Mouse (Mus musculus) embryonic fibroblast, embryonic 13.5 days (primary cell): ENCODE results near the gene Cir1.

Experiments
- CTCF ChIP-seq: IDR thresholded peaks from 2 replicates; pipeline ENCODE4 v1.5.1; 2011; ENCODE audit warnings: mild to moderate bottlenecking, control low read depth, low read length, moderate library complexity, borderline replicate concordance; ENCODE audit not compliant: insufficient read depth
- POLR2A ChIP-seq: IDR thresholded peaks from 2 replicates; pipeline ENCODE4 v1.6.1; 2011; ENCODE audit warnings: low read depth, mild to moderate bottlenecking, control low read depth, low read length, moderate library complexity

DNA sequence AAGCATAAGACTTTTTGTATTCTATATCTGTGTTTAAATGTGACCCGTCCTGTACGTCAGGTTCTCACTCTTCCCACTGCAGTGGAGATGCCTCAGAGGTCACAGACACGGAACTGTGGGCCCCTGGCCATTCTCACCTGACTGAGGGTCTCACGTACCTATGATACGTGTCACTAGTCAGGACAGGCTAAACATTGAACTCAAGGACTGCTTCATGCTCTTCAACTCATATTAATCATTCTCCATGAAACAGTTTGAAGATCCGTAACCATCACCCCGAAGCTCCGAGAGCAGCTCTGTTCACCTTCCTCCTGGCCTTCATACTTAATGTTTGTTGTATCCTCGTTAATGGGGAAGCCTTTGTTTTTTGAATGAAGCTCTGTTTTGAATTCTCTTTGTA is 4.9 kb upstream of the Cir1 start:
- TF ChIP-seq CTCF, result no peak
- no peak for TF ChIP-seq POLR2A
